Mouse (Mus musculus) limb, embryonic 15.5 days (tissue): ENCODE results near the gene Cdk5rap2. TPM values are rescaled to one million over a fixed set of nuclear protein-coding genes. Genes with fewer than 3 reads are reported as not detected.

ENCODE experiments used
- ATAC-seq: fragments of 200-750 bp; cut with Nextera tagmentation; 2 replicates; pipeline ENCODE4 v1.8.0; 2017; ENCODE audit warnings: low read depth, moderate TSS enrichment; ENCODE audit not compliant: insufficient number of reproducible peaks, low FRiP score, low TSS enrichment
- H3K27ac ChIP-seq: fragments of 300-500 bp; sonication (generic); 2 replicates; pipeline ENCODE4 v1.5.1; 2015; ENCODE audit warnings: moderate library complexity, mild to moderate bottlenecking, inconsistent platforms
- H3K27me3 ChIP-seq: fragments of 300-500 bp; sonication (generic); 2 replicates; pipeline ENCODE4 v1.6.1; 2015; ENCODE audit warnings: inconsistent platforms
- H3K36me3 ChIP-seq: fragments of 300-500 bp; sonication (generic); 2 replicates; pipeline ENCODE4 v1.6.1; 2015; ENCODE audit warnings: inconsistent platforms
- H3K4me1 ChIP-seq: fragments of 300-500 bp; sonication (generic); 2 replicates; pipeline ENCODE4 v1.6.1; 2015; ENCODE audit warnings: inconsistent platforms
- H3K4me2 ChIP-seq: fragments of 300-500 bp; sonication (generic); 2 replicates; pipeline ENCODE4 v1.6.1; 2015; ENCODE audit warnings: mild to moderate bottlenecking, inconsistent platforms
- H3K4me3 ChIP-seq: fragments of 300-500 bp; sonication (generic); 2 replicates; pipeline ENCODE4 v1.5.1; 2015; ENCODE audit warnings: mild to moderate bottlenecking, inconsistent platforms
- H3K9ac ChIP-seq: fragments of 300-500 bp; sonication (generic); 2 replicates; pipeline ENCODE4 v1.6.1; 2015; ENCODE audit warnings: inconsistent platforms
- H3K9me3 ChIP-seq: fragments of 300-500 bp; sonication (generic); 2 replicates; pipeline ENCODE4 v1.6.1; 2016; ENCODE audit warnings: inconsistent platforms
- WGBS: fragments of 180-500 bp; shearing (Covaris S2); methylation state at CpG from one replicate; pipeline ENCODE4 v1.1.7; 2015; 5-methylcytosine and 5-hydroxymethylcytosine counted together
- polyA plus RNA-seq: library from polyadenylated mRNA; unstranded; fragments of >200 nt; fragmentation: Nextera tagmentation; extraction: Ambion mirVana; gene quantifications from 2 replicates; pipeline ENCODE4 v1.2.1, GENCODE M21; 2015

Gene Cdk5rap2
- polyA plus RNA-seq, 1 experiment from 2014 or later, result 16.3 TPM

- WGBS, result 73% methylated on average over 11 of the region's 11 CpGs
These were observed 74.6 kb downstream of the Cdk5rap2 start for GRCm38 (mm10) chr4:70335444-70336144.

DNA sequence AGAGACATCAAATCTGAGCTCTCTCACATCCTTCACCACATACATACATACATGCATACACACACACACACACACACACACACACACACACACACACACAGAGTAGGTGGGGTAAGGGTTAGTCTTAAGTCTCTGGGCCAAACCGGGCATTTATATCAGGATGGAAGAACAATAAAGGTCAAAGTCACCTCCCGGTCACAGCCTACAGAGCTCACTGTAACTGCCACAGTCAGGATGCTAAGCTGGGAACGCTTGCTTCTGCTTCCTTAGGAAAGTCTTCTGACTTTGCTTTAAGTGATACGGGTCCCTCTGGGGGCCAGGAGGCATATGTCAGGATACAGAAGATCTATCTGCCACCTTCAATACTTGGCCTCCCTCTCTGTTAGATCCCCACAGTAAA is 75.2 kb downstream of the Cdk5rap2 start:
- Histone ChIP-seq H3K9ac (no peak overlapping the region), H3K36me3 (peaks cover 10% of the 10 kb centered on the region), H3K4me3 (no peak overlapping the region), H3K27me3 (no peaks in the 10 kb centered on the region), H3K4me2 (no peak overlapping the region), H3K27ac (no peak overlapping the region), H3K4me1 (no peaks in the 10 kb centered on the region), H3K9me3 (no peaks in the 10 kb centered on the region)
- no peak for ATAC-seq
- WGBS, result 85% methylated on average over 4 of the region's 4 CpGs

More at GRCm38 (mm10) chr4:70335444-70336144, 74.6 kb downstream of the Cdk5rap2 start:
- Histone ChIP-seq H3K4me3 (no peak overlapping the region), H3K9me3 (no peaks in the 10 kb centered on the region), H3K4me1 (no peaks in the 10 kb centered on the region), H3K4me2 (no peak overlapping the region), H3K27ac (no peak overlapping the region), H3K9ac (no peak overlapping the region), H3K36me3 (peaks cover 10% of the 10 kb centered on the region), H3K27me3 (no peaks in the 10 kb centered on the region)
- ATAC-seq, result no peak

- no peak overlapping the region for H3K9ac ChIP-seq
- H3K27ac ChIP-seq, result no peak overlapping the region
- no peak overlapping the region for H3K4me2 ChIP-seq
- WGBS, result 93% methylated on average over 6 of the region's 6 CpGs
- H3K4me1 ChIP-seq, result no peaks in the 10 kb centered on the region
- H3K36me3 ChIP-seq, result peaks cover 10% of the 10 kb centered on the region
- H3K4me3 ChIP-seq, result no peak overlapping the region
- no peak for ATAC-seq
- H3K27me3 ChIP-seq, result no peaks in the 10 kb centered on the region
- H3K9me3 ChIP-seq, result no peaks in the 10 kb centered on the region
These were observed 77.3 kb downstream of the Cdk5rap2 start for GRCm38 (mm10) chr4:70332981-70333380.

- no peak for ATAC-seq
- Histone ChIP-seq H3K9ac (no peak overlapping the region), H3K9me3 (no peaks in the 10 kb centered on the region), H3K36me3 (peaks cover 10% of the 10 kb centered on the region), H3K4me1 (no peaks in the 10 kb centered on the region), H3K27ac (no peak overlapping the region), H3K27me3 (no peaks in the 10 kb centered on the region), H3K4me3 (no peak overlapping the region), H3K4me2 (no peak overlapping the region)
- WGBS, result 89% methylated on average over 7 of the region's 7 CpGs
These were observed 77.7 kb downstream of the Cdk5rap2 start for GRCm38 (mm10) chr4:70332576-70332975.

DNA sequence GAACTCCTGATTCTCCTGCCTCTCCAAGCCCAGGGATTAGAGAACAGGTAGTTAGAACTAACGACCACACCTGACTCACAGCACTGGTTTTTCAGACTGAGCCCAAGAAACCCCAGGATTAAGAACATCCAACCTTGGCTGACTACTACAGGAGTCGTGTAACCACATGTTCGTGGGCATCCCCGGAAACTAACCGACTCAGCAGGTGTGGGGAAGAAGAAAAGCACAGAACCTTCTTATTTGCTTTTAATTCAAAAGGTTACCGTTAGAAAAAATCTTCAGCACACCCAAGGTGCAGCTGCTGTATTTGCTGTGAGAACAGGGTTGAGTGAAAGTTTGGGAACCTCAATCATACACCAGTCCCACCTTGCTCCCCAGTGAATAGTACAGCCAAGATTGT is 79.1 kb downstream of the Cdk5rap2 start:
- no peak for ATAC-seq
- H3K4me3 ChIP-seq, result no peak overlapping the region
- H3K9me3 ChIP-seq, result no peaks in the 10 kb centered on the region
- H3K4me2 ChIP-seq, result no peak overlapping the region
- WGBS, result 76% methylated on average over 6 of the region's 6 CpGs
- no peak overlapping the region for H3K9ac ChIP-seq
- peaks cover 9% of the 10 kb centered on the region; the same call in 1 of the 2 replicates for H3K36me3 ChIP-seq
- H3K4me1 ChIP-seq, result no peaks in the 10 kb centered on the region
- no peak overlapping the region for H3K27ac ChIP-seq
- H3K27me3 ChIP-seq, result no peaks in the 10 kb centered on the region

GRCm38 (mm10) chr4:70328033-70328432 is 82.2 kb downstream of the Cdk5rap2 start:
- 79% methylated on average over 9 of the region's 9 CpGs for WGBS

DNA sequence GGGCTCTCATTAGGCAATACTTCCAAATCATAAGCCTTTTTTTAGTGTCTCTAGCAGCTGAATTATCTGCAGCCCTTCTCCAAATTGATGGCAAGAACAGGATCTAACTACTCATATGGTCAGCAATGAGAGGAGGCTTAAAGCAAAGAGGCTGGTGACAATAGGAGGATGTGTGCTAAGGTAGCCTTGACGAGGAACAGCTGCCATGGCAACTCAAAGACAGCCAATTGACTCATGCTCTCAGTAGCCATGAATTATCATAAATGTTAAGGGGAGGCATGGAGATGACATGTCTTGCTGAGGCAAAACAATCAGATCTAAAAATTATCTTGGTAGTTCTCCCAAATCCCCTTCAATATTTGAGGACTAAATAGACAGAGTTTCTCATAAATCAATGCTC is 82.8 kb downstream of the Cdk5rap2 start:
- Histone ChIP-seq H3K9ac (no peak overlapping the region), H3K27me3 (no peaks in the 10 kb centered on the region), H3K9me3 (no peaks in the 10 kb centered on the region), H3K36me3 (peaks cover 10% of the 10 kb centered on the region; the same call in 1 of the 2 replicates), H3K27ac (no peak overlapping the region), H3K4me1 (no peaks in the 10 kb centered on the region), H3K4me2 (no peak overlapping the region), H3K4me3 (no peak overlapping the region)
- whole genome bisulfite sequencing, result 63% methylated on average over 1 of the region's 1 CpGs
- ATAC-seq, result no peak

More at GRCm38 (mm10) chr4:70328033-70328432, 82.2 kb downstream of the Cdk5rap2 start:
- Histone ChIP-seq H3K27ac (no peak overlapping the region), H3K27me3 (no peaks in the 10 kb centered on the region), H3K36me3 (peaks cover 10% of the 10 kb centered on the region; the same call in 1 of the 2 replicates), H3K9ac (no peak overlapping the region), H3K4me2 (no peak overlapping the region), H3K4me1 (no peaks in the 10 kb centered on the region), H3K4me3 (no peak overlapping the region), H3K9me3 (no peaks in the 10 kb centered on the region)
- ATAC-seq, result no peak

- H3K9ac ChIP-seq, result no peak overlapping the region
- H3K9me3 ChIP-seq, result no peaks in the 10 kb centered on the region
- H3K4me3 ChIP-seq, result no peak overlapping the region
- ATAC-seq, result no peak
- H3K4me1 ChIP-seq, result no peaks in the 10 kb centered on the region
- no peak overlapping the region for H3K4me2 ChIP-seq
- WGBS, result 60% methylated on average over 1 of the region's 1 CpGs
- no peaks in the 10 kb centered on the region for H3K27me3 ChIP-seq
- H3K36me3 ChIP-seq, result peaks cover 12% of the 10 kb centered on the region
- H3K27ac ChIP-seq, result no peak overlapping the region
These were observed 88.7 kb downstream of the Cdk5rap2 start for GRCm38 (mm10) chr4:70321586-70321985.

DNA sequence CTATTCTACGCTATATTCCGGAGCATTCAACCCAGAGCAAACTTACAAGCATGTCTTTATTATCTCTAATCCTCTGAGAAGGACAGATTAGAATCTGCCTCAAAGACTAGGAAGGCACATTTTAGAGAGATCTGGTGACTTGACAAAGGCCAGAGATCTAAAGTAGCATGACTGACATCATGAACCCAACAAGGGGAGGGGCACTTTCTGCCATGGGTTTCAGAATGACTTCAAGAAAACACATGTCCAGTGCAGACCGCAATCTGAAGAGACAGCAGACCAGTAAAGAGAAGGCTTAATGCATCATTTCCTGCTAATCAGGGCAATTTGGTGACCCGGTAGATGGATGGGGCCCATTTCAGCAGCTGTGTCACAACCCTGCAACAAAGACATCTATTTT is 98.1 kb downstream of the Cdk5rap2 start:
- WGBS, result 78% methylated on average over 4 of the region's 4 CpGs
- Histone ChIP-seq H3K4me3 (no peak overlapping the region), H3K27me3 (no peaks in the 10 kb centered on the region), H3K9ac (no peak overlapping the region), H3K27ac (no peak overlapping the region), H3K36me3 (peaks cover 11% of the 10 kb centered on the region), H3K4me2 (no peak overlapping the region), H3K4me1 (peaks cover 3% of the 10 kb centered on the region; the same call in 1 of the 2 replicates), H3K9me3 (no peaks in the 10 kb centered on the region)
- ATAC-seq, result no peak

- Histone ChIP-seq H3K4me2 (no peak overlapping the region), H3K9ac (no peak overlapping the region), H3K27ac (no peak overlapping the region), H3K27me3 (no peaks in the 10 kb centered on the region), H3K4me1 (peaks cover 3% of the 10 kb centered on the region; the same call in 1 of the 2 replicates), H3K36me3 (peaks cover 6% of the 10 kb centered on the region), H3K9me3 (no peaks in the 10 kb centered on the region), H3K4me3 (no peak overlapping the region)
- ATAC-seq, result peak; percentile 37; the same call in 1 of the 2 replicates
- WGBS, result 68% methylated on average over 5 of the region's 5 CpGs
These were observed 98.7 kb downstream of the Cdk5rap2 start for GRCm38 (mm10) chr4:70311530-70311929.

DNA sequence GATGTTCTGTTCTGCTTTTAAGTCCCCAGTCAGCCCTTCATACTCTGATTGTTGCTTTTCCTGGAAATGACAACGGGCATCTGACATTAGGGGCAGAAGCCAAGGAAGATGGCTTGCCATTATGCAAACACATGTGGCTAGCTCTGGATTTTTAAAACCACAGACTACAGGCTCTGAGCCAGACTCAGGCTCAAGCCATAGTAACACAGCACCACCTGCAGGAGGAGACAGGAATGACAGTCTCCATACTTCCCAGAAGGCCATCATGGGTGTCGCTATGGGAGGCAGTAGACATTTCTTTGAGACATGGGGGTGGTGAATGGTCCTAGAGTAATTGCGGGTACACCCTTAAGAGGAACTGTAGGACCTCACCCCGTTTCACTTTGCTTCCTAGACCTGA is 103.0 kb downstream of the Cdk5rap2 start:
- Histone ChIP-seq H3K27me3 (no peaks in the 10 kb centered on the region), H3K4me1 (peaks cover 3% of the 10 kb centered on the region; the same call in 1 of the 2 replicates), H3K9me3 (no peaks in the 10 kb centered on the region), H3K9ac (no peak overlapping the region), H3K4me2 (no peak overlapping the region), H3K4me3 (no peak overlapping the region), H3K27ac (no peak overlapping the region), H3K36me3 (peaks cover 6% of the 10 kb centered on the region; the same call in 1 of the 2 replicates)
- ATAC-seq, result no peak
- 59% methylated on average over 4 of the region's 4 CpGs for WGBS

GRCm38 (mm10) chr4:70303870-70304269 is 106.4 kb downstream of the Cdk5rap2 start:
- 58% methylated on average over 4 of the region's 4 CpGs for WGBS
- ATAC-seq, result no peak
- peaks cover 26% of the 10 kb centered on the region for H3K36me3 ChIP-seq

More at GRCm38 (mm10) chr4:70303870-70304269, 106.4 kb downstream of the Cdk5rap2 start:
- Histone ChIP-seq H3K27me3 (no peaks in the 10 kb centered on the region), H3K9ac (no peak overlapping the region), H3K4me1 (no peaks in the 10 kb centered on the region), H3K9me3 (no peaks in the 10 kb centered on the region), H3K4me2 (no peak overlapping the region), H3K27ac (no peak overlapping the region), H3K4me3 (no peak overlapping the region)
